Mouse (Mus musculus): ENCODE data around the gene Ptprn2.

The Ptprn2 gene

DNA sequence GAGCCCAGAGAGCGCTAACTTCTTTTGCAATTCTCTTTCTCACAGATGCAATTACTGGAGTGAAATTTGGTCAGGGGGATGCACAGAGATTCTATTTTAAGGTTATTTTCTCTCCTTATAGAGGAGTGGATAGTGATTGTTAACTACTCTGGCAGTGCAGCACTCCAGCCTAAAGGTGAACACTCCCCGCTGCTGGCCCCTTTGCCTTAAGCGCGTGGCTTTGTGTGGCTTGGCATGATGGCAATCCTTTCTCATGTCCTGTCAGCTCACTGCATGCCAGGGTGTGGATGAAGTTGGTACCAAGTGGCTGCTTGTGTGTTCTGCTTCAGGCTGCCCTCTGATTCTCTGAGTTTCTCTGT lies 156.7 kb downstream of the Ptprn2 start:
- no peak for DNase-seq (ENCODE audit: low spot score)

DNA sequence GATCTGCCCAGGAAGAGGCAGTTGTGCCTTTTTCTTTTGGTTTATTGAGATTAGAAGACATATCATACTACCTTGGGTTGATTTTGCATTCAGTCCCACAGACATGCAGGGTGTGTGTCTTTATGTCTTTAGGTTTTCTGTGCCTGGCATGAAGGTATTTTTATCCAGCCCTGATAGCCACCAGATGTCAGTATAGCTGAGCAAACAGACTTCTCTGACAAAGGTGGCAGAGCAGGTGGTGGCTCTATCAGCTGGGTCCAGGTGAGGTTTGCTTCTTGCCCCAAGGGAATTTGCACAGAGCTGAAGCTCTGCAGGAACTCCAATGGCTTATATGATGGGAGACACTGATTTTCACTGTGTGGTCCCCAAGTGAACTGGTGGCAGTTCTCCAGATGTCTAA lies 161.3 kb downstream of the Ptprn2 start:
- DNase-seq (ENCODE audit: low spot score), result no peak

DNA sequence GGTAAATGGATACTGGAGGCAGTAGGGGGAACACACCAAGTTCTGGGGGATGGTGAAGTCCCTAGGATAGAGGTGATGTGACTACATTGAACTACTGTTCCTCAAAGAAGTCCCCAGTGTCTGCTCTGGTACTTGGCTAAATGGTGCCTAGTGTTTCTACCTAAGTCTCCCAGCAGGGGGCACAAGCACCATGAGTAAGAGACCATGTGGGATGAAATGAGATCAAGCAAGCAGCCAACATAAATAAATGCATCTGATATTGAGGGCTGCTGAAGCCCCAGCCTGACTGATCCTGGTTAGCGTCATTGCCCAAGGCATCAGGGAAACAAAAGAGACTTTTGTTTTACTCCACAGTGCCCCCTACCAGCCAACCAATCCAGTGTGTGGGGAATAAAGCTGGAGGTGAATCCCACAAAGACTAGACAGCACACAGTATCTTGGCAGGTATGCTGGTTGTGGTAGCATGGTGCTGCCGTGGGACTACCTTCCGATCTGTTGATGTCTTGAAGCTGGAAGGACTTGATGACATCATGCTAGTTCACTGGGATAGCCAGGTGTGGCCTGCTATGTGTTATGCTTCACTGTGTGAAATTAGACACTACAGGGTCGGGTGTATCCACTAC lies 163.2 kb downstream of the Ptprn2 start:
- peak; percentile 72 for DNase-seq (ENCODE audit: low spot score)

DNA sequence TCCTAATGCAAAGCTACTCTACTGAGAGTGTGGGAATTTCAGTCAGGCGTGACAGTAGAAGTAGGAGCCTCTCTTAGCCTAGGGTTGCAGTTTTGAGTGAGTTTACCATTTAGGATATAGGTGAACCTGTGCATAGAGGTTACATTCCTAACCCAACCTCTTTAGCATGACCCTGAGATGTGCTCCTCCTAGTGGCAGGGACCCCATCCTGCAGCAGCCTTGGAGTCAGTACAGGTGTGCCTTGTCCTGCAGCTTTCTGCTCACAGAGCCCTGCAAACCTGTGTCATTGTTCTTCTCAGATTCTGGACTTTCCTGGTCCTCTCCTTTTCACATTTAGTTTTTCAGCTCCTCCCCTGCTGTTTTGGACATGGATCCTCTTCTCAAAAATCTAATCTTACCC lies 168.2 kb downstream of the Ptprn2 start:
- no peak for DNase-seq (ENCODE audit: low spot score)

DNA sequence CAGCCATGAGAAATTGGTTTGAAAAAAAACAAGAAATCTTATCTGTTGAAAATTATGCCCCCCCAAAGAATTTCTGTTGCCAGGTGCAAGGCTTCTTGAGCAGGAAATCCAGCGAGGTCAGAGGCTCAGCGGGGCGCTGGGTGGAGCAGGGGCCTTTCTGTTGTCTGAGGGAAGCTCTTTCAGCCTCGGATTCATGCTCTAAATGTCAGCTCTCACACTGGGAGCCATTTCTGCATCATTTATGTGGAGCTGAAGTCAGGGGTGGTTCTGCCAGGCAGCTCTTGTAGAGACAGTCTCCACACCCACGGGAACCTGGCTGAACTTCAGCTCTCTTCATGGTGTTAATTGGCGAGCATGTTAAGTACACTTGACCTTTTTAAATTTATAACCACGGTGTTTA lies 174.6 kb downstream of the Ptprn2 start:
- DNase-seq (ENCODE audit: low spot score), result peak; percentile 60

DNA sequence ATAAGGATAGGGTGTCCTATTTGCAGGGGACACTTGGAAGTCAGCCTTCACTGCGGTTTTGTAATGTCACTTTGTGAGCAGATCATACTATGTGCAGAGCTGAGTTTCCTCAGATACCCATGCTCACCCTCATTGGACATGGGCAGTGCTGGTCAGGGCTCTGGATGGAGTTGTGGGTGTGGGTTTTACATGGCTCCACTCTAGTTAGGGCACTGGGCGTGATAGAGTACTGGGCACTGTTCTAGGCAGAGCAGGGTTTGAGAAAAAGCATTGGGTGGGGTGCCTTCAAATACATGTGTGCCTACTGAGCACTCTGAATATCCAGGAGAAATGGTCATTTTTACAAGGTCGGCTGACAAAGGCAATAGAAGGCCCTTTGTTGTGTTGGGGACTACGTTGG lies 175.5 kb downstream of the Ptprn2 start:
- no peak for DNase-seq (ENCODE audit: low spot score)

DNA sequence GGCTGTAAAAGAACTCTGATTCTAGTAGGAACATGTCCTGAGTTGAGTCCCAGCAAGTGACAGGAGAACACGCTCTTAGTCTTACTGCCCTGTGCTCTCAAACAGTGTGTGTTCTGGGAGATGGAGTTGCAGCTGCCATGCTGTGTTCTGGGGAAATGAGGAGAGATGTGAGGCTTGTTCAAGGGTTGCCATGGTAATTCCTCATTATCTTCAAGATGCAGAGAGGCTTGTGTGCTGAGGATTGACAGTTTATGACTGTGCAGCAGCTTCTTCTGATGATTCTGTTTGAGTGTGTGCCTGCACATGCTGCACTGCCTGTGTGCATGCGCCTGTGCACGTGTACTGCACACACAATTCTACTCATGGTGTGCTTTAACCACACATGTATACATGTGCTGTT lies 192.2 kb downstream of the Ptprn2 start:
- DNase-seq (ENCODE audit: low spot score), result peak; percentile 43

DNA sequence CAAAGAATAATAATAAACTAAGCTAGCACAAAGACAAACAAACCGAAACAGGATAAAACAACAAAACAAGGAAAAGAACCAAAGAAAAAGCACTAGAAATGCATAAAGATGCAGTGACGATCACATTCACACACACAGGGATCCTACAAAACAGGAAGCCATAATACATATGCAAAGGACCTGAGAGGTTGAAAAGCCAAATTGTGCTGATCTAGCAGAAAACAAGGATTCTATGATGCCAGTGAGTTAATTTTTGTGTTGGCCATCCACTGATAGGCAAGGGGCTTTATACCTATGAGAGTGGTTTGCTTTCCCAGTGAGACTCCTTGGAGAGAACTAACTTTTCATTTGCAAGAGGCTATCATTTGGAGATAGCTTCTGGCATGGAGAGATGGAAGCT lies 204.3 kb downstream of the Ptprn2 start:
- DNase-seq (ENCODE audit: low spot score), result no peak

DNA sequence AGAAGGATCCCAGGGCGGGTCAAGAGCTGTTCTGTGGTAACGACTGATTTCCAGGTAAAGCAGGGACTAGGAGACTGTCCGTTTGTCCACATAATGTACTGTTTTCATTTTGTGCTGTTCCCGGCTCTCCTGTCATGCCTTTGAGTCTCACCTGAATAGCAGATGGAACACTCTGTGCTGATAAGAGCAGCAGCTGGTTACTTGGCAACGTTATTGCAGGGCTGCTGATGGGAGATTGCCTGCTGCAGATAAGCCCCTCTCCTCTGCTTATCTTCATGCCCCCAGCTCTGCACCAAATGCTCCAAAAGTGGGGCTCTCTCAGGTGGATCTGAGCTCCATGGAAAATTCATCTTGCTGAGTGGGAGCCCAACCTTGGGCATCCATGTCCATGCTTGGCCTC lies 224.0 kb downstream of the Ptprn2 start:
- DNase-seq (ENCODE audit: low spot score), result no peak

DNA sequence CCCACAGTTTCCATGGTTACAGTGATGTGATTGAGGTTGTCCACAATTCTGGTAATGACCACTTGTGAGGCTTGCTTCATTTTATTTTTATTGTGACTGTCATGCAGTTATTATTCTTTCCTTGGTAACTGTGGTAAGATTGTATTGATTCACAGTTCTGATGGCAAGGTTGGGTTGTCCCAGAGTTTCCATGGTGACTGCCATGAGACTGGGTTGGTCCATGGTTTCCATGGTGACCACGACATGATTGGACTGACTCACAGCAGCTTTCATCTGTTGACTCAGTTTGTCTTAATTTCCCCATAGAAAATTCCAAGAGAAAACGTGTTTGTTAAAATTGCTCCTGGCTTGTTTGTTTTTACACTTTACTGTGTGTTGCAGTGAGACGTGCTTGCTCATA lies 225.2 kb downstream of the Ptprn2 start:
- peak; percentile 29 for DNase-seq (ENCODE audit: low spot score)

DNA sequence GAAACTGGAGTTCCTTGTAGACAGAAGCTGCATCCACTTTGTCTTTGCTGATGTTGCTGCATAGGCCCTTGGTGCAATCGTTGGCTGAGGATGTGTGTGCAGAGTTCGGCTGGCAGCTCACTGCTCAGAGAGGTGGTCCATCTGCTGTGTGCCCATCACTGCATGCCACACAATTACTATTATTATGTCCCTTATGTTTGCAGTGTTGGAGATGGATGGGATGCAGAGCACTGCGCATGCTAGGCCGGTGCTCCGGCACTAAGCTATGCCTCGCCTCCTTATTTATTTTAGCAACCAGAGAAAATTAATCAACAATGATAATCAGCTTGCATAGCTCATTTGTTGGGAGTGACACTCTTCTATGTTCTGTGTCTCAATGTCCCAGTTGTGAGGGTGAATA lies 225.6 kb downstream of the Ptprn2 start:
- no peak for DNase-seq (ENCODE audit: low spot score)

DNA sequence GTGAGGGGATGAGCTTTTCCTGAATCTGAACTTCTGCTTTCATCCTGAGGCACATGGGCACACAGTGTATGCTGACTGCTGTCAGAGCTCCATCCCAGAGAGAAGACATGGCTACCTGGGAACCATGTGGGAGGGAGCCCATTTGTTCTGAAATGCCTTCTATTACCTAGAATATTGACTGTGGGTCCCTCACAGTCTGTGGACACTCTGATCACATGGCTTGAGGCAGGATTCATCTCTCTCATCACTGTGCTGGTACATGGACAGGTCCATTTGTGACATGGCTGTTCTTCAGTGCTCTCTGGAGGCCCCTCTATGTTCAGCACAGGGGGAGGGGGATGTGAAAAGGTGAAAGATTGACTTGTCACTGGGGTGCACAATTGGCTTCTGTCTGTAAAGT lies 227.6 kb downstream of the Ptprn2 start:
- DNase-seq (ENCODE audit: low spot score), result no peak

DNA sequence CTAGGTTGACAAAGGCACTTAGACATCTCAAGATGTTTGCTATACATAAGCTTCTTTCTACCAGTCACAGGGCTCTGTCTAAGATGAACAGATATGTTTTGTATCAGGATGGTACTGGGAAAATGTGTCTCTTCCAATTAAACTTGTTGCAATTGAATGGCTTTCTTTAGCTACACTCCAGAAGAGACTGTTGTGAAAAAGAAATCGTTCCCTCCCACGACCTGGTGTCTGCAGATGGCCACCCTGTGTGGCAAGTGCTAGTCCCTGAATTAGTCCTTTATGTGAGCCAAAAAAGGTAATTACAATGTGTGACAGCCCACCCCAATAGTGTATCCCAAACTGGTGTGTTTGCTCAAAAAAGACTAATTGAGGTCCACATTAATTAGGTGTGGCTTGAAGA lies 235.5 kb downstream of the Ptprn2 start:
- no peak for DNase-seq (ENCODE audit: low spot score)

DNA sequence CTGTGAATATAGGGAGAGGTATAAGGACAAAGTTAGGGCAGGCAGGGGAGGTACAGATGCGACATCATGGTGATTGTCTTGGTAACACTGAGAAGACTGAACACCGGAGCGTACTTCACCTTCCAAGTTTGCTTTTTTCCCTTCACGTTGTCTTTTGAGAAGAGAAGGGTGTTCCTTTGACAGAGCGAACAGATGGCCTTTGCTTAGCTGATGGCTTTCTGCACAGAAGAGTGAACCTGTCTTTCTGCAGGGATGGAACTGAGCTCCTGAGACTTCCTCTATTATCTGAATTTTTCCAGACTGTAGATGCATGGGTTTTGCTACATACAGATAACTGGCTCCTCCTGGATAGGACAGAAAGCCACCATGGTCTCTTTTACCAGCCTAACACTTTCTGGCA lies 254.6 kb downstream of the Ptprn2 start:
- DNase-seq (ENCODE audit: low spot score), result no peak

DNA sequence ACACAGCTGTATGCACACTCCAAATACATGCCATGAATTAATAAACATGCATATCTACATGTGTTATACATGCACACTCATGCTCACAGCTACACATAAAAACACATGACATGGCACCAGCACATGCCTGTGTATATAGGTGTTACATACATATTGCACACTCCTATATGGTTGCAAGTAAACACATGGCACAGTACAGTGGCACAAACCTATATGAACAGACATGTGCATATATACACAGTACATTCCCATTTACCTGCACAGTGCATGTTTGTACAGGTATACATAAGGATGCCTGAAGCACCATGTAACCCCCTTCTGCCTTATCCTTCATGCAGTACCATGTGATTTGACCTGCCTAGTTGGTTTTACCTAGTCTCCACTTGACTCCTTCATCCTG lies 255.8 kb downstream of the Ptprn2 start:
- DNase-seq (ENCODE audit: low spot score), result no peak

DNA sequence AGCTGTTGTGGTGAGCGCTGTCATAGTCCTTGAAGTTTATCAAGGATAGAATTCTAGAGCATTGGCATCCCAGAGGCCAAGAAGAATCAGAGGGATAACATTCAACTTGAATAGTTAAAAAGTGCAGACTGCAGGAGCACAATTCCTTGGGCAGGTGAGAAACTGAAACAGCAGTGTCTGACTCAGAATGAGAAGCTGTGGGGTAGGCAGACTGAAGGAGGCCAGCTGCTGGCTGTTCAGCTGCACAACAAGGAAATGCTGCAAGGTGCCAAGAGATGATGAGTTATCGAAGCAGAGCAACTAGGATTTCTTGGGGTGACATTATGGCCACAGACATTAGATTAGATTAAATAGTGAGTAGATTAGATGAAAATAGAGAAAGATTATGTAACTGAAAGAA lies 260.9 kb downstream of the Ptprn2 start:
- DNase-seq (ENCODE audit: low spot score), result no peak

DNA sequence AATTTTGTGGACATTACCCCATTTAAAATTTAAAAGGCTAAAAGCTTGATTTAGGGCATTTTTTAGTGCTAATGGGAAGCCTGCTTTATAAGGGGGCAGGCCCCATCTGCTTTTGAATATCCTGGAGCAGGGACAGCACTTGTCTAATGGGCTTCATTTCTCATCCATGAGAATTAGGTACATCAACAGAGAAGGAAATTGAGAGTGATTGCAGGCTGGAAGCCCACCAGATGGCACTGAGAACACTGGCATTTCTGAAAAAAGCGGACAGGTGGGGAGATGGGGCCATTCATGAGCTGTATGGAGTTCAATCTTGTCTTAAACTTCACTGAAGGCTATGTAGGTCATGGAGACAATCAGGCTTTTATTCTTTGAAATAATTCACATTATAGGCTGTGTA lies 267.3 kb downstream of the Ptprn2 start:
- no peak for DNase-seq (ENCODE audit: low spot score)

DNA sequence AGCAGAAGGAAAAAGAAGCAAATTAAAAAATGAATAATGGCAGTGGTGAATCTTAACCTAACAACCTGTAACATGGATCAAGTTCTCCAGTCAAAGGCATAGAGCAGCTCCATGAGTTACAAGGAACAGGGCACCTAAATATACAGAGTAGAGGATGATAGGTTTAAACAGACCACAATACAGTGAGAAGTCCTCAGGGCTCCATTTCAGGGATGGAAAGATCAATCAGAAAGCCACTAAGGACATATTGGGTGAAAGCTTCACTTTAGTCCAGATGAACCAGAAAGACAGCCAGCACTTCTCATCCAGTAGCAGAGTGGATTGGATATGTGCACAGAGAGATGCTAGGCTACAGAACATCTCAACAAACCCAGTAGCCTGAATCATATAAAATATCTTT lies 278.4 kb downstream of the Ptprn2 start:
- DNase-seq (ENCODE audit: low spot score), result no peak

DNA sequence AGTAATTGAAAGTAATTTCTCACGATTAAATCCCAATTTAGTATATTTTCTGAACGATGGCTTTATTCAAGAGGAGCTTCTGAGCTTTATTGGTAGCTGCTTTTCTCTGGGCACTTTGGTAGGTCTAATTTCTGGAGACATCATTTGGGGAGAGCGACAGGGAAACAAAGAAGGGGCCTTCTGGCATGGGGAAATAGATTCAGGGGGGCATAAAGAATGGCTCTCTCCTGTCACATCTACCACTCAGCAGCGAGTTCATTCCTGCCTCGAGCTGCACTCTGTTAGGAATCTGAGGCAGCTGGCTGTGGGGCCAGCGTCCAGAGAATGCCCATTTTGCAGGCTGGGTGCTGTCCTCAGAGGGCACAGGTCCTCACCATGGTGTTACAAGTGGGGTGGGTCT lies 285.4 kb downstream of the Ptprn2 start:
- no peak for DNase-seq (ENCODE audit: low spot score)

DNA sequence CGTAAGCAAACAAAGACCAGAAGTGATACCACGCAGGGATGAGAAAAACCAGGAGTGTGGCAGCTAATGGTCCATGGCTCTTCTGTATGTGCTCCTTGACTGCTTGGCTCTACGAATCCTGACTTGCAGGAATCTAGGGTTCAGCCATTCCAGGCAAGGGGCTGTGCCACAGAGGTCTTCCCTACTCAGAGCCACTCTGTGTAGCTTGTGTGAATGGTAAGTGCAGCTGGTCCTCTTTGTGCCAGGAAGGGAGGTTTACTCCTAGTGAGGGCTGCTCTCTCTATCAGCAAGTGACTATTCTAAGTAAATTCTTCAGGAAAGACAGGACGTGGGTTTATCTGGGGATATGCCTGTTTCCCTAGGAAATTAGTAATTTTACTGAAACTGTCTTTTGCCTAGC lies 286.0 kb downstream of the Ptprn2 start:
- DNase-seq (ENCODE audit: low spot score), result no peak

DNA sequence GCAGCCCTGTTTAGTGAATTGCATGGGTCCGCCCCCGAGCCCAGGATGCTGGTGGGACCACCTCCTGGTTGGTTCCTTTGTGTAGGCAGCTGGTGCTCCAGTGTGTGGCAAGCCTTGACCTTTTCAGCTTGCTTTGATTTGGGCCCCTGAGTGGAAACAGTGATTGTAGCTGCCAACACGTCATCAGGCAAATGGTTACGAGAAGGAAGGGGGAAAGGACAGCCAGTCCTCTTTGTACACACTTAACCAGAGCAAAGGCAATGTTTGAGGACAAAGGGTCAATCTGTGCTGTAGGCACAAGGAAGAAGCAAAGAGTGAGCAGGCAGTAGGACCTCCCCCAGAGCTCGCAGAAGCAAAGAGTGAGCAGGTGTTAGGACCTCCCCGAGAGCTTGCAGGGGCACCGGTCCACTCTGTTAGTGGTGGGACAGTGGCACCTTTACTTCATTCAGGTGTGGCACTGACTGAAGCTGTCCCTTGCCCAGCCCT lies 286.6 kb downstream of the Ptprn2 start:
- no peak for DNase-seq (ENCODE audit: low spot score)

DNA sequence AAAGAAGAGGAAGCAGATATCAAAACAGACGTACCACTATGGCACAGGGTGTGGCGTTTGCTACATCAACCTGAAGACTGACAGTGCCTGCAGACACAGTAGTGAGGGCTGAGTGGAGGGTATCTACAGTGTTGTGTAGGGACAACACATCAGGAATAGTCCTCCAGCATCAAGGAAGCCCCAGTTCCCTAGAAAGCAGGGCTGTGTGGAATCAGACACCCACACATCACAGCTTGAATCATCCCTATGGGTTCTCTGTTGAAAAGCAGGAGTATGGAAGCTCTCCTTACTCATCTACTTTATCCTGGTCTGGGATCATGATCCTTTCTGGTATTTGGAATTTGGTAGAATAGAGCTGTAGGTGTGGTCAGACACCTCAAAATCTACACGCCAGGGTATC lies 287.8 kb downstream of the Ptprn2 start:
- no peak for DNase-seq (ENCODE audit: low spot score)

DNA sequence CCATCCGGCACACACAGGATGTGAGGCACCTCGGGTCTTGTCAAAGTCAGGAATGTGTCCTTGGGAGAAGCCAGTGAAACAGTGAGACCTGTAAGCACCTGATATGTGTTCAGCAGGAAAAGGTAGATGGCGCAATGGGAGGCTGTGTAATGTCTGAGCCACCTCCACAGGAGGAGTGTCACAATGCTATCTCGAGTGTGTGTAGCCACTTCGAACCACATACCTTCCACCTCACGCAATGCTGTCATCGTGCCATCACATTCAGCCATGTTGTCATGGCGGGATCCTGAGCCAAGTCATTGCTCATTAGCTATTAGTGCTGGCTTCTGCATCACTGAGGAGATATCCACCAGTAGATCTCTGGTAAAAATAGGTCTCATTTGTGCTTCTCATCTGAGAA lies 290.9 kb downstream of the Ptprn2 start:
- DNase-seq (ENCODE audit: low spot score), result no peak

DNA sequence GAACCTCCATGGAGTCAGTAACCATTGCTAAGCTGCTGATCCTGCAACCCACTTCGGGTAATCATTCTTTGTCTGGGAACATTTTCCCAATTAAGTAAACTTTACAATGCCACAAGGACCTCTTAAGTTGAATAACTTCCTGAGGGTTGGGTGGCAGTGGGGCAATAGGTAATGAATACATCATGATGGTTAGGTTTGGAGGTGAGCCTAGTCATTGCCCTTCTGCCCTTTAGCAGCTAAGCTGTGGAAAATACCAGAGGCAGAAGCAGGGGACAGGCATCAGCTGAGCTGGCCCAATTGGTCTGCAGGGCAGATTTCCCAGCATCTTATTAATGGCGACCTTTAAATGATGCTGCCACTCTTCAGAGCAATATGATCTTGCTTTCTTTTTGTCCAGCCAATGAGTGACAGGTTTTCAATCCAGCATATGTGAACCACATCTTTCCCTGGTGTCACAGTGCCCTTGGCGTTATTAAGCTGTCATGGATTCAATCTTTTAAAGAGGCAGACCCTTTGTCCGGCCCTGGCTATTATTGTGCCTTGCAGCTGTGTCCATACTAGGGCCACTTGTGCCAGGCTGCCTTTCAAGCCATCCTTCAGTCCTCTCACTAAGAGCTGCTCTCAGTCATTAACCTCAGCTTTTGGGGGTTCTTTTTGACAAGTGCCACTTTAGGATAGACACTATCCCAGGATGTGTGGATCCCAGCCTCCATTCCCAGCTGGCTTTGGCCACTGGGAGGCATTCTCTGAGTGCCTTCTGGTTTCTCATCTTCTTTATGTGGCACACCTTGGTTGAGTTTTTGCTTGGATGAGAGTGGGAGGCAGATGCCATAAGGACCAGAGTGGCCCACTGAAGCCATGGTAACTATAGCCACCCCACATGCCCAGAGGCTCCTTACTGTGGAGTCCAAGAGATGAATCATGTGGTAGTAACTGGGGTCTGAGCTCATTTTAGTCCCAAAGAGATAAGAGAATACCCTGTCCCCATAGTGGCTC lies 292.9 kb downstream of the Ptprn2 start:
- no peak for DNase-seq (ENCODE audit: low spot score)

All from layer of hippocampus, adult 11-12 months (tissue).